Mouse (Mus musculus) small intestine, adult 2 months (tissue): ENCODE data around the gene Daam1.

Experiments
- CTCF ChIP-seq: fragments of 200-500 bp; IDR thresholded peaks from 2 replicates; pipeline ENCODE4 v1.5.1; 2012; ENCODE audit warnings: low read depth, mild to moderate bottlenecking, control low read depth, inconsistent platforms, low read length, moderate library complexity, mixed read lengths; ENCODE audit not compliant: insufficient replicate concordance, insufficient read length; ENCODE audit errors: extremely low read depth
- POLR2A ChIP-seq: fragments of 200-500 bp; IDR thresholded peaks from 2 replicates; pipeline ENCODE4 v1.6.1; 2012; ENCODE audit warnings: low read depth, mild to moderate bottlenecking, control low read depth, inconsistent platforms, low read length, moderate library complexity

- TF ChIP-seq POLR2A (no peak), CTCF (no peak)
Observed at GRCm38 (mm10) chr12:72038866-72039265, 208.0 kb downstream of the Daam1 start.
